Mouse (Mus musculus) neural tube, embryonic 12.5 days (tissue): ENCODE data around the gene Gm7879. TPM values are rescaled to one million over a fixed set of nuclear protein-coding genes. Genes with fewer than 3 reads are reported as not detected.

Source experiments
- ATAC-seq: fragments of 200-750 bp; cut with Nextera tagmentation; 2 replicates; pipeline ENCODE4 v1.8.0; 2017; ENCODE audit warnings: low read depth, mild to moderate bottlenecking, moderate TSS enrichment, moderate library complexity; ENCODE audit not compliant: low FRiP score
- H3K27ac ChIP-seq: fragments of 300-500 bp; sonication (generic); 2 replicates; pipeline ENCODE4 v1.5.1; 2016
- H3K27me3 ChIP-seq: fragments of 300-500 bp; sonication (generic); replicated peaks from 2 replicates; pipeline ENCODE4 v1.6.1; 2016; ENCODE audit warnings: mild to moderate bottlenecking
- H3K36me3 ChIP-seq: fragments of 300-500 bp; sonication (generic); 2 replicates; pipeline ENCODE4 v1.6.1; 2016; ENCODE audit warnings: mild to moderate bottlenecking
- H3K4me1 ChIP-seq: fragments of 300-500 bp; sonication (generic); 2 replicates; pipeline ENCODE4 v1.6.1; 2016
- H3K4me2 ChIP-seq: fragments of 300-500 bp; sonication (generic); replicated peaks from 2 replicates; pipeline ENCODE4 v1.6.1; 2016; ENCODE audit warnings: mild to moderate bottlenecking
- H3K4me3 ChIP-seq: fragments of 300-500 bp; sonication (generic); 2 replicates; pipeline ENCODE4 v1.5.1; 2016
- H3K9ac ChIP-seq: fragments of 300-500 bp; sonication (generic); 2 replicates; pipeline ENCODE4 v1.6.1; 2016; ENCODE audit warnings: mild to moderate bottlenecking
- H3K9me3 ChIP-seq: fragments of 300-500 bp; sonication (generic); 2 replicates; pipeline ENCODE4 v1.6.1; 2016; ENCODE audit warnings: mild to moderate bottlenecking
- WGBS: fragments of 180-500 bp; shearing (Covaris S2); methylation state at CpG from one replicate; pipeline ENCODE4 v1.1.7; 2016; 5-methylcytosine and 5-hydroxymethylcytosine counted together
- polyA plus RNA-seq: library from polyadenylated mRNA; unstranded; fragments of >200 nt; fragmentation: Nextera tagmentation; extraction: Ambion mirVana; gene quantifications from 2 replicates; pipeline ENCODE4 v1.2.1, GENCODE M21; 2016

The Gm7879 gene
- polyA plus RNA-seq, 1 experiment from 2014 or later = not detected

DNA sequence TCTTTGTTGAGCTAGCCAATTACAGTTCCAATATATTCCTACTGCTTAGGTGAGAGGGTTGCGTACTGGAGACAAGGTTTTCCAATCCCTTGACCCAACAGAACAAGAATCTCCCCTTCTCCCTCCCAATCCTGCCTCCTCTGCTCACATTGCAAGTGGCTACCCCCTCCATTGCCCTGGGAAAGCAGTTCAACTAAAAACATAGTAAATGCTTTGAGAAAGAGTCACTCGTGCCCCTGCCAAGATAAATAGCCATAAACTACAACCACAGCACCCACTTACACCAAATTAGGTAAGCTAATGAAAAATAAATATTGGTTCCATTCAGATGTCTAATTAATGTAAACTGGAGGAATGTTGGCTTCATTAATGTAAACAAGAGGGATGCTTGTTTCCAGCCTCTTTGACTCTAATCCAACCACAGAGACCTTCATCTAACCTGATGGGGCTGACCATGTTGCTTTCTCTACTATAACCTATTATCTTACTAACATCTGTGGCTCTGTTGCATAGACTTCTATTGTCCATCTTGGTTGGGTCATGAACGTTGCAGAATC is 47.0 kb downstream of the Gm7879 start:
- no peak overlapping the region for H3K4me3 ChIP-seq
- H3K9me3 ChIP-seq = no peaks in the 10 kb centered on the region
- 78% methylated on average over 3 of the region's 3 CpGs for WGBS
- no peak overlapping the region for H3K27ac ChIP-seq
- no peaks in the 10 kb centered on the region for H3K4me1 ChIP-seq
- no peak overlapping the region for H3K4me2 ChIP-seq
- no peaks in the 10 kb centered on the region for H3K36me3 ChIP-seq
- no peak for ATAC-seq
- no peak overlapping the region for H3K9ac ChIP-seq
- H3K27me3 ChIP-seq = no peaks in the 10 kb centered on the region

DNA sequence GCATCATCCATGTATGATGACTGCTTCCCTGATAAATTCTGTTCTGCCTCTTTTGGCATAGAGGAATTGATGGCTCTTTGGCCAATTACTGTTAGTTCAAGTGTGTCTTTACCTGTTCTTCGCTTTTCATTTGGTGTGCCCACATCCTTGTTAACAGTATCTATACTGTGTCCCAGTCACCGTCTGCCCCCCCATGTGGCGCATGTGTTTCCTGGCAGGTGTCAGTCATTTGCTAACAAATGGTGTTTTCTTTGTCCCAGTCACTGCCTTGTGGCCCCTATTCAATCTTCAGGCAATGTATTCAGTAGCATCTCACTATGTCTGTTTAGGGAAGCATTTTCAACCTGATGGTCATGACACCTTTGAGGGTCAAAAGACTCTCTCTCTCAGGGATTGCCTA is 48.1 kb downstream of the Gm7879 start:
- H3K4me1 ChIP-seq = no peaks in the 10 kb centered on the region
- ATAC-seq = no peak
- no peak overlapping the region for H3K4me3 ChIP-seq
- no peak overlapping the region for H3K4me2 ChIP-seq
- H3K9ac ChIP-seq = no peak overlapping the region
- no peaks in the 10 kb centered on the region for H3K36me3 ChIP-seq
- no peak overlapping the region for H3K27ac ChIP-seq
- no peaks in the 10 kb centered on the region for H3K27me3 ChIP-seq
- H3K9me3 ChIP-seq = no peaks in the 10 kb centered on the region
- WGBS = 89% methylated on average over 3 of the region's 3 CpGs

Other genes starting within 250 kb of the Gm7879 start
- gene Bst1, start 94.3 kb upstream of the Gm7879 start, polyA plus RNA-seq = not detected in 2 replicates
- 59.4 and 60.1 TPM in 2 replicates for gene Fbxl5, start 91.5 kb upstream of the Gm7879 start, polyA plus RNA-seq
- gene Cd38, start 44.6 kb upstream of the Gm7879 start, polyA plus RNA-seq = 5.6 and 7.0 TPM in 2 replicates
- 1.3 and 1.7 TPM in 2 replicates for gene Fgfbp1, start 68.6 kb downstream of the Gm7879 start, polyA plus RNA-seq
- gene Prom1, start 188.9 kb downstream of the Gm7879 start, polyA plus RNA-seq = 68.9 and 69.9 TPM in 2 replicates